Mouse (Mus musculus): ENCODE measurements around the gene Cped1.

- no peak for TF ChIP-seq POLR2A (IDR thresholded peaks at IDR 0.05; ENCODE audit: extremely low read depth, insufficient read depth, low read length)
- peak; percentile 13; the same call in 1 of the 2 replicates for TF ChIP-seq CTCF (IDR thresholded peaks at IDR 0.05; ENCODE audit: extremely low read depth, insufficient read depth, low read length)
These were observed 555 bp upstream of the Cped1 start for GRCm38 (mm10) chr6:21984990-21985731.
